Mouse (Mus musculus) heart, postnatal 0 days (tissue): ENCODE measurements around the gene Ssna1. TPM values are rescaled to one million over a fixed set of nuclear protein-coding genes. Genes with fewer than 3 reads are reported as not detected.

ENCODE experiments used
- ATAC-seq: fragments of 200-750 bp; cut with Nextera tagmentation; 2 replicates; pipeline ENCODE4 v1.8.0; 2017; ENCODE audit warnings: low read depth, moderate number of reproducible peaks, moderate library complexity; ENCODE audit not compliant: insufficient read depth
- DNase-seq: peaks from one replicate; pipeline ENCODE4 v3.0.0-alpha.2; 2016; ENCODE audit warnings: low spot score
- H3K27ac ChIP-seq: fragments of 300-500 bp; sonication (generic); 2 replicates; pipeline ENCODE4 v1.5.1; 2014; ENCODE audit warnings: low read depth, mild to moderate bottlenecking
- H3K27me3 ChIP-seq: fragments of 300-500 bp; sonication (generic); 2 replicates; pipeline ENCODE4 v1.6.1; 2014; ENCODE audit warnings: low read length, mixed read lengths; ENCODE audit not compliant: control insufficient read depth, insufficient read depth
- H3K36me3 ChIP-seq: fragments of 300-500 bp; sonication (generic); replicated peaks from 2 replicates; pipeline ENCODE4 v1.6.1; 2014; ENCODE audit warnings: low read length, mixed read lengths; ENCODE audit not compliant: control insufficient read depth, insufficient read depth
- H3K4me1 ChIP-seq: fragments of 300-500 bp; sonication (generic); 2 replicates; pipeline ENCODE4 v1.6.1; 2014; ENCODE audit warnings: antibody characterized with exemption; ENCODE audit not compliant: control insufficient read depth, insufficient read depth
- H3K4me2 ChIP-seq: fragments of 300-500 bp; sonication (generic); 2 replicates; pipeline ENCODE4 v1.6.1; 2014; ENCODE audit warnings: low read depth, mild to moderate bottlenecking, low read length, moderate library complexity
- H3K4me3 ChIP-seq: fragments of 300-500 bp; sonication (generic); 2 replicates; pipeline ENCODE4 v1.5.1; 2014; ENCODE audit warnings: low read depth, low read length
- H3K9ac ChIP-seq: fragments of 300-500 bp; sonication (generic); replicated peaks from 2 replicates; pipeline ENCODE4 v1.6.1; 2014; ENCODE audit warnings: low read depth, low read length, mixed read lengths
- H3K9me3 ChIP-seq: fragments of 300-500 bp; sonication (generic); replicated peaks from 2 replicates; pipeline ENCODE4 v1.6.1; 2016; ENCODE audit warnings: low read length; ENCODE audit not compliant: control insufficient read depth
- CTCF ChIP-seq: IDR thresholded peaks from 2 replicates; pipeline ENCODE4 v1.5.1; 2016; ENCODE audit warnings: antibody characterized with exemption, control low read depth, low read depth
- EP300 ChIP-seq: IDR thresholded peaks from 2 replicates; pipeline ENCODE4 v1.6.1; 2016; ENCODE audit warnings: antibody characterized with exemption, low read depth
- WGBS: fragments of 180-500 bp; shearing (Covaris S2); extraction: QIAGEN DNeasy Blood & Tissue Kit; methylation state at CpG from one replicate; pipeline ENCODE4 v1.1.7; 2014; 5-methylcytosine and 5-hydroxymethylcytosine counted together
- polyA plus RNA-seq: library from polyadenylated mRNA; unstranded; fragments of >200 nt; fragmentation: Nextera tagmentation; extraction: Ambion mirVana; gene quantifications from 2 replicates; pipeline ENCODE4 v1.2.1, GENCODE M21; 2015
- total RNA-seq: library from RNA; depleted of rRNA; stranded (reverse); fragments of >200 nt; gene quantifications from 2 replicates; pipeline ENCODE4 v1.2.3, GENCODE M21; 2014; ENCODE audit warnings: low replicate concordance

Gene Ssna1
- total and polyA plus RNA-seq, 2 experiments from 2014 or later: 58.9 to 111 TPM

GRCm38 (mm10) chr2:25273010-25273409 lies 772 bp upstream of the Ssna1 start:
- Histone ChIP-seq H3K4me2 (peak overlapping the region; percentile 85), H3K4me3 (peak overlapping the region; percentile 80), H3K4me1 (peaks cover 17% of the 10 kb centered on the region), H3K36me3 (peaks cover 61% of the 10 kb centered on the region), H3K9ac (peak overlapping the region; percentile 67), H3K9me3 (no peaks in the 10 kb centered on the region), H3K27ac (peak overlapping the region; percentile 87), H3K27me3 (no peaks in the 10 kb centered on the region)
- no peak for TF ChIP-seq CTCF
- no peak for TF ChIP-seq EP300
- DNase-seq (no peak), ATAC-seq (no peak)
- 24% methylated on average over 16 of the region's 16 CpGs for WGBS

- Histone ChIP-seq H3K27me3 (no peaks in the 10 kb centered on the region), H3K9ac (peak overlapping the region; percentile 67), H3K4me1 (peaks cover 17% of the 10 kb centered on the region), H3K9me3 (no peaks in the 10 kb centered on the region), H3K36me3 (peaks cover 56% of the 10 kb centered on the region), H3K27ac (peak overlapping the region; percentile 87), H3K4me3 (peak overlapping the region; percentile 80), H3K4me2 (peak overlapping the region; percentile 85)
- no peak for DNase-seq
- peak; percentile 9; the same call in 1 of the 2 replicates for ATAC-seq
- TF ChIP-seq CTCF (no peak), EP300 (no peak)
- 0% methylated on average over 28 of the region's 29 CpGs for WGBS
These were observed 277 bp upstream of the Ssna1 start for GRCm38 (mm10) chr2:25272515-25272914.

GRCm38 (mm10) chr2:25267746-25268309 lies 4.4 kb downstream of the Ssna1 start:
- Histone ChIP-seq H3K27ac (no peak overlapping the region), H3K9me3 (no peaks in the 10 kb centered on the region), H3K27me3 (no peaks in the 10 kb centered on the region), H3K9ac (no peak overlapping the region), H3K4me3 (no peak overlapping the region), H3K4me2 (no peak overlapping the region), H3K36me3 (peaks cover 22% of the 10 kb centered on the region), H3K4me1 (peaks cover 36% of the 10 kb centered on the region)
- TF ChIP-seq EP300 (no peak), CTCF (no peak)
- no peak for DNase-seq
- 57% methylated on average over 4 of the region's 4 CpGs for WGBS
- no peak for ATAC-seq

- Histone ChIP-seq H3K4me3 (no peak overlapping the region), H3K4me1 (peaks cover 35% of the 10 kb centered on the region), H3K9ac (no peak overlapping the region), H3K27ac (no peak overlapping the region), H3K4me2 (no peak overlapping the region), H3K36me3 (peaks cover 22% of the 10 kb centered on the region), H3K9me3 (no peaks in the 10 kb centered on the region), H3K27me3 (no peaks in the 10 kb centered on the region)
- ATAC-seq (no peak), DNase-seq (no peak)
- TF ChIP-seq EP300 (no peak), CTCF (no peak)
These were observed 5.0 kb downstream of the Ssna1 start for GRCm38 (mm10) chr2:25267241-25267640.

GRCm38 (mm10) chr2:25266720-25267119 lies 5.5 kb downstream of the Ssna1 start:
- Histone ChIP-seq H3K4me3 (no peak overlapping the region), H3K27ac (no peak overlapping the region), H3K4me1 (peaks cover 35% of the 10 kb centered on the region), H3K4me2 (no peak overlapping the region), H3K27me3 (no peaks in the 10 kb centered on the region), H3K36me3 (peaks cover 22% of the 10 kb centered on the region), H3K9ac (no peak overlapping the region), H3K9me3 (no peaks in the 10 kb centered on the region)
- 31% methylated on average over 2 of the region's 2 CpGs for WGBS
- DNase-seq (no peak), ATAC-seq (no peak)
- TF ChIP-seq CTCF: no peak
- TF ChIP-seq EP300: no peak
